Comparison of ENCODE assay signal across 9 mouse cellular contexts in genomic region chr12:70911029-70911428, GRCm38 (mm10). TPM values are rescaled to one million over a fixed set of nuclear protein-coding genes. Genes with fewer than 3 reads are reported as not detected.
DNase-seq lines count a peak whose midpoint lies in the region; ATAC-seq and TF ChIP-seq lines count a peak whose summit lies in the region.
"Had no signal": no experiment of that assay in that cellular context is flagged by ENCODE, and none has a peak within 500 bp of the region (broad histone marks: within the 10 kb centered on the region; RNA-seq: fewer than 3 reads in every experiment).

No protein-coding gene starts in this region.

- H3K4me2 ChIP-seq in forebrain, postnatal 0 days (ENCODE audit: low read depth), result no peak overlapping the region
- H3K4me2 ChIP-seq in hindbrain, embryonic 11.5 days (replicated peaks; ENCODE audit: low read depth, low read length), result no peak overlapping the region
- H3K4me2 ChIP-seq: heart, embryonic 15.5 days had no signal

- DNase-seq in G1E (ENCODE audit: low spot score), result peak; percentile 46
- DNase-seq in cerebellum, adult 11-12 months, result peak; percentile 69
- DNase-seq in forebrain, postnatal 0 days, result peak; percentile 87
- DNase-seq in hindbrain, embryonic 11.5 days (ENCODE audit: low spot score), result peak; percentile 89
- DNase-seq in layer of hippocampus, postnatal 10 days (ENCODE audit: low spot score in 2 of 2), result peak; percentile 85 to 86
- DNase-seq in lung, postnatal 25 days (ENCODE audit: low spot score), result peak; percentile 85
- peak; percentile 71 for DNase-seq in retina, adult 2 months (ENCODE audit: low read depth, low spot score)
- peak; percentile 72 to 76 for DNase-seq in thymus, postnatal 36 days

- peak; percentile 86 for TF ChIP-seq CTCF in G1E (IDR thresholded peaks at IDR 0.05; ENCODE audit: low read depth, low read length)
- TF ChIP-seq CTCF in forebrain, postnatal 0 days (IDR thresholded peaks at IDR 0.05; ENCODE audit: low read depth), result peak; percentile 94

- ATAC-seq in G1E (ENCODE audit: extremely low read depth, insufficient number of reproducible peaks, low FRiP score, poor library complexity, severe bottlenecking), result peak; percentile 62
- ATAC-seq in forebrain, postnatal 0 days, result peak; percentile 79
- peak; percentile 59; the same call in 1 of the 2 replicates for ATAC-seq in hindbrain, embryonic 11.5 days (ENCODE audit: low FRiP score)

- no peaks in the 10 kb centered on the region for H3K9me3 ChIP-seq in G1E (replicated peaks)
- H3K9me3 ChIP-seq in forebrain, postnatal 0 days (ENCODE audit: low read length), result no peaks in the 10 kb centered on the region
- H3K9me3 ChIP-seq in hindbrain, embryonic 11.5 days (ENCODE audit: control insufficient read depth, low read length), result no peaks in the 10 kb centered on the region
- H3K9me3 ChIP-seq: heart, embryonic 15.5 days had no signal

- no peak overlapping the region for H3K4me3 ChIP-seq in G1E (ENCODE audit: low read depth, low read length)
- no peak overlapping the region for H3K4me3 ChIP-seq in forebrain, postnatal 0 days (ENCODE audit: low read depth, low read length)
- H3K4me3 ChIP-seq in hindbrain, embryonic 11.5 days (ENCODE audit: low read depth, low read length), result no peak overlapping the region
- H3K4me3 ChIP-seq: heart, embryonic 15.5 days had no signal

- H3K36me3 ChIP-seq in G1E (replicated peaks), result no peaks in the 10 kb centered on the region
- no peaks in the 10 kb centered on the region for H3K36me3 ChIP-seq in forebrain, postnatal 0 days (ENCODE audit: insufficient read depth)
- no peaks in the 10 kb centered on the region for H3K36me3 ChIP-seq in hindbrain, embryonic 11.5 days (ENCODE audit: control insufficient read depth, insufficient read depth, low read length)
- H3K36me3 ChIP-seq: heart, embryonic 15.5 days had no signal

- H3K4me1 ChIP-seq in G1E (ENCODE audit: insufficient read depth, low read depth, low read length), result peaks cover 26% of the 10 kb centered on the region
- H3K4me1 ChIP-seq in forebrain, postnatal 0 days (ENCODE audit: insufficient read depth), result no peaks in the 10 kb centered on the region
- H3K4me1 ChIP-seq in hindbrain, embryonic 11.5 days (replicated peaks; ENCODE audit: control insufficient read depth, insufficient read depth, low read length), result no peaks in the 10 kb centered on the region

- no peak overlapping the region for H3K27ac ChIP-seq in forebrain, postnatal 0 days (ENCODE audit: low read depth, low read length)
- H3K27ac ChIP-seq in hindbrain, embryonic 11.5 days (ENCODE audit: low read depth, low read length), result no peak overlapping the region
- H3K27ac ChIP-seq: heart, embryonic 15.5 days had no signal

- no peak overlapping the region for H3K9ac ChIP-seq in forebrain, postnatal 0 days
- no peak overlapping the region for H3K9ac ChIP-seq in hindbrain, embryonic 11.5 days (ENCODE audit: low read depth, low read length)
- H3K9ac ChIP-seq: heart, embryonic 15.5 days had no signal

- WGBS in forebrain, postnatal 0 days, result 10% methylated on average over 5 of the region's 5 CpGs
- 10% methylated on average over 5 of the region's 5 CpGs for WGBS in hindbrain, embryonic 11.5 days

- H3K27me3 ChIP-seq in G1E (ENCODE audit: insufficient read depth, low read length), result peaks cover 8% of the 10 kb centered on the region
- H3K27me3 ChIP-seq in forebrain, postnatal 0 days (ENCODE audit: insufficient read depth, low read length), result no peaks in the 10 kb centered on the region
- no peaks in the 10 kb centered on the region for H3K27me3 ChIP-seq in hindbrain, embryonic 11.5 days (ENCODE audit: control insufficient read depth, insufficient read depth, low read length)
- H3K27me3 ChIP-seq: heart, embryonic 15.5 days had no signal

RNA-seq across cellular contexts. Expression of gene Actr10, which starts 26.6 kb away (rescaled TPM):
- total RNA-seq in G1E (2014; fragmentation: Nextera tagmentation) (113 and 139 TPM in 2 replicates), G1E (2017) (126 and 142 TPM in 2 replicates)
- polyA plus RNA-seq in G1E (2012), result 3.5 and 5.3 TPM in 2 replicates
- total RNA-seq in forebrain, postnatal 0 days (2014; rRNA removed), result 105 and 112 TPM in 2 replicates
- 196 and 282 TPM in 2 replicates for polyA plus RNA-seq in forebrain, postnatal 0 days (2015; fragmentation: Nextera tagmentation; extraction: Ambion mirVana)
- polyA plus RNA-seq in hindbrain, embryonic 11.5 days (2014; fragmentation: Nextera tagmentation; extraction: Ambion mirVana), result 285 and 287 TPM in 2 replicates
- total RNA-seq in layer of hippocampus, postnatal 10 days (2021), result 100 to 1,000 TPM; 170 to 180 TPM
